10 mouse cellular contexts compared by ENCODE assay signal in the genomic region with DNA sequence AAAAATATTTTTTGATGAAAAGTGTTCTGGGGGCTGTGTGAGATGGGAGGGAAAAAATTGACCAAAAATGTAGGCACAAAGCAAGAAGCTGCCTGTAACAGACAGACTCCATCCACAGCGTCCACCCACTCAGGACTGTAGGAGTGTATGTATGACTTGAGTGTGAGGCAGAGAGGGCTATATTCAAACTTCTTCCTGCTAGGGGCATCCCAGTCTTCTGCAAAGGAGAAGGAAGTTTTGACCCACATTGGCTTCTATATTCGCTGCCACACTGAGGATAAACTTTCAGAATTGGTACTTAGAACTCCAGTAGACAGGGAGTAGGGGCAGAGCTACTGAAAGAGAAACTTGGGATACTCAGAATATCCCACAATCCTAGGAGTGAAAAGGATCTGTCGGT.
DNase-seq lines count a peak whose midpoint lies in the region; ATAC-seq lines count a peak whose summit lies in the region.
"Had no signal": no experiment of that assay in that cellular context is flagged by ENCODE, and none has a peak within 500 bp of the region (broad histone marks: within the 10 kb centered on the region; RNA-seq: fewer than 3 reads in every experiment).

No protein-coding gene starts in this region.

- peak overlapping the region; percentile 67; the same call in 1 of the 2 replicates for H3K9ac ChIP-seq in hindbrain, embryonic 13.5 days
- H3K9ac ChIP-seq in midbrain, embryonic 13.5 days (replicated peaks), result peak overlapping the region; percentile 62; the same call in 1 of the 2 replicates

- peak overlapping the region; percentile 55 for H3K4me2 ChIP-seq in hindbrain, embryonic 13.5 days
- peak overlapping the region; percentile 57 for H3K4me2 ChIP-seq in midbrain, embryonic 13.5 days (replicated peaks)

- peaks cover 74% of the 10 kb centered on the region for H3K27me3 ChIP-seq in embryonic facial prominence, embryonic 10.5 days (replicated peaks; ENCODE audit: low read depth, poor library complexity, severe bottlenecking)
- H3K27me3 ChIP-seq in hindbrain, embryonic 13.5 days, result peaks cover 69% of the 10 kb centered on the region
- peaks cover 52% of the 10 kb centered on the region for H3K27me3 ChIP-seq in midbrain, embryonic 13.5 days

- no peaks in the 10 kb centered on the region for H3K9me3 ChIP-seq in embryonic facial prominence, embryonic 10.5 days
- H3K9me3 ChIP-seq in hindbrain, embryonic 13.5 days, result no peaks in the 10 kb centered on the region
- no peaks in the 10 kb centered on the region for H3K9me3 ChIP-seq in midbrain, embryonic 13.5 days

- peak overlapping the region; percentile 55 for H3K4me3 ChIP-seq in embryonic facial prominence, embryonic 10.5 days
- H3K4me3 ChIP-seq in hindbrain, embryonic 13.5 days, result peak overlapping the region; percentile 30; the same call in 1 of the 2 replicates
- peak overlapping the region; percentile 37 for H3K4me3 ChIP-seq in midbrain, embryonic 13.5 days (replicated peaks)

- peak; percentile 84 for DNase-seq in heart, adult 11 months
- DNase-seq in heart, postnatal 36 days, result no peak
- DNase-seq in embryonic facial prominence, embryonic 10.5 days (ENCODE audit: low spot score), result no peak
- no peak for DNase-seq in cerebellum, postnatal 14 days
- no peak for DNase-seq in cerebellum, adult 9-11 months
- DNase-seq: cerebellum, adult 2 months; gastrocnemius, postnatal 14 days had no signal

- no peaks in the 10 kb centered on the region for H3K36me3 ChIP-seq in embryonic facial prominence, embryonic 10.5 days (replicated peaks)
- no peaks in the 10 kb centered on the region for H3K36me3 ChIP-seq in hindbrain, embryonic 13.5 days
- H3K36me3 ChIP-seq in midbrain, embryonic 13.5 days, result no peaks in the 10 kb centered on the region

- intact Hi-C loops in heart, postnatal 36 days (cut with DNase I), result no loop called here

- 4% methylated on average over 3 of the region's 3 CpGs for WGBS in embryonic facial prominence, embryonic 10.5 days
- 7% methylated on average over 3 of the region's 3 CpGs for WGBS in hindbrain, embryonic 13.5 days
- WGBS in midbrain, embryonic 13.5 days, result 5% methylated on average over 3 of the region's 3 CpGs

- ATAC-seq in hindbrain, embryonic 13.5 days (ENCODE audit: low FRiP score), result no peak
- no peak for ATAC-seq in midbrain, embryonic 13.5 days
- ATAC-seq in frontal cortex, adult (ENCODE audit: low TSS enrichment), result no peak

- peaks cover 86% of the 10 kb centered on the region for H3K4me1 ChIP-seq in embryonic facial prominence, embryonic 10.5 days
- peaks cover 41% of the 10 kb centered on the region for H3K4me1 ChIP-seq in hindbrain, embryonic 13.5 days (replicated peaks)
- peaks cover 74% of the 10 kb centered on the region for H3K4me1 ChIP-seq in midbrain, embryonic 13.5 days (replicated peaks)

- H3K27ac ChIP-seq in embryonic facial prominence, embryonic 10.5 days (replicated peaks), result peak overlapping the region; percentile 73; the same call in 1 of the 2 replicates
- H3K27ac ChIP-seq in hindbrain, embryonic 13.5 days, result peak overlapping the region; percentile 87
- peak overlapping the region; percentile 86 for H3K27ac ChIP-seq in midbrain, embryonic 13.5 days
